Mouse (Mus musculus): Measurements from ENCODE around the gene Vps41. TPM values are rescaled to one million over a fixed set of nuclear protein-coding genes. Genes with fewer than 3 reads are reported as not detected.

Gene Vps41
- polyA plus RNA-seq, 1 experiment = 12.6 TPM

DNA sequence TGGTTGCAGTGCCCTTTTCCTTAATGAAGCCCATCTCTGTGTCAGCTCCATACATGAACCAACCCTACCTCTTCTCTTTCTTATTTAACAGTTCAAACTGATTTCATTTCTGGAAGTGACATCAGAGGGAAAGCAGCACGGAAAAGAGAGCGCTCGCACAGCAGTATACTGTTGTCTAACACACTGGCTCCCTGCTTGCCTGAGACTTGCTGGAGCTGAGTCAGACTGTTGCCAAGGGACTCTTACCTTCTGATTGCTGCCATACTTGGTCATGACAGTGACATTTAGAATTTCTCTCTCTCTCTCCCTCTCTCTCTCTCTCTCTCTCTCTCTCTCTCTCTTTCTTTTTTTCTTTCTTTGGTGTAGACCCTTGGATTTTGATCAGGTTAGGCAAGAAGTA, 142.3 kb downstream of the Vps41 start:
- Histone ChIP-seq H3K36me3 (ENCODE audit: control insufficient read depth, insufficient read depth) (peaks cover 3% of the 10 kb centered on the region), H3K4me3 (ENCODE audit: insufficient read depth, poor library complexity, severe bottlenecking) (no peak overlapping the region), H3ac (ENCODE audit: control insufficient read depth, insufficient read length, low read depth) (no peak overlapping the region), H3K27me3 (ENCODE audit: control insufficient read depth, insufficient read depth, insufficient read length) (no peaks in the 10 kb centered on the region), H3K79me3 (ENCODE audit: low read depth) (no peaks in the 10 kb centered on the region), H3K79me2 (ENCODE audit: control insufficient read depth, insufficient read depth) (no peaks in the 10 kb centered on the region)
- TF ChIP-seq MYOD1 (IDR thresholded peaks at IDR 0.05; ENCODE audit: control insufficient read depth, insufficient read length, low read depth) (no peak), FOSL1 (IDR thresholded peaks at IDR 0.05; ENCODE audit: insufficient read depth, low read length, poor library complexity, severe bottlenecking) (no peak), CEBPB (IDR thresholded peaks at IDR 0.05; ENCODE audit: low read depth) (no peak), CTCF (IDR thresholded peaks at IDR 0.05; ENCODE audit: control insufficient read depth, insufficient read depth, insufficient read length) (no peak), MAX (IDR thresholded peaks at IDR 0.05) (no peak), MYOG (IDR thresholded peaks at IDR 0.05; ENCODE audit: control insufficient read depth, extremely low read depth, insufficient read length) (no peak), USF1 (IDR thresholded peaks at IDR 0.05; ENCODE audit: low read depth) (no peak)

DNA sequence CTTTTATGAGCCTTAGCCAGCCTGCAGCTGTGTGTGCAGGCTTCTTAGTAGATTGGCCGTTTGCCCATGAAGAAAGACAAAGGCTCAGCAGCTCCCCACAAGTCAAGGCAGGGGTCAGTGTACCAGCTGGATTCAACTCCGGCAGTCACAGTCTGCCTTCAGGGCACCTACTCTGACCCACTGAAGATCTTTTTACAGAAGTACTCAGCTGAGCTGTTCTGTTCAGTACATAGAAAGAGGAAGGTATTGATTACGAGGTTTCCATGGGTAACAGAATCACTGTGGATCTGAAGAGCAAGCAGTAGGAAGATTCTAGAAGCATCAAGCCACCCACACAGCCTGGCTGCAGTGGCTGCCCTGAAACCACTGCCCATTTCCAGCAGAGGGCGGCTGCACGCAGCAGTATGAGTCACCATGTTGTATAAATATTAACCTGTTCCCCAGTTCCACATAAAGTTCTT, 151.0 kb downstream of the Vps41 start:
- TF ChIP-seq CTCF (IDR thresholded peaks at IDR 0.05; ENCODE audit: control insufficient read depth, insufficient read depth, insufficient read length) = peak; percentile 45
- no peak for TF ChIP-seq CEBPB (IDR thresholded peaks at IDR 0.05; ENCODE audit: low read depth)
- Histone ChIP-seq H3K36me3 (ENCODE audit: control insufficient read depth, insufficient read depth) (no peaks in the 10 kb centered on the region), H3K79me2 (ENCODE audit: control insufficient read depth, insufficient read depth) (no peaks in the 10 kb centered on the region), H3K27me3 (ENCODE audit: control insufficient read depth, insufficient read depth, insufficient read length) (no peaks in the 10 kb centered on the region), H3K79me3 (ENCODE audit: low read depth) (no peaks in the 10 kb centered on the region), H3K4me3 (ENCODE audit: insufficient read depth, poor library complexity, severe bottlenecking) (no peak overlapping the region), H3ac (ENCODE audit: control insufficient read depth, insufficient read length, low read depth) (no peak overlapping the region)

DNA sequence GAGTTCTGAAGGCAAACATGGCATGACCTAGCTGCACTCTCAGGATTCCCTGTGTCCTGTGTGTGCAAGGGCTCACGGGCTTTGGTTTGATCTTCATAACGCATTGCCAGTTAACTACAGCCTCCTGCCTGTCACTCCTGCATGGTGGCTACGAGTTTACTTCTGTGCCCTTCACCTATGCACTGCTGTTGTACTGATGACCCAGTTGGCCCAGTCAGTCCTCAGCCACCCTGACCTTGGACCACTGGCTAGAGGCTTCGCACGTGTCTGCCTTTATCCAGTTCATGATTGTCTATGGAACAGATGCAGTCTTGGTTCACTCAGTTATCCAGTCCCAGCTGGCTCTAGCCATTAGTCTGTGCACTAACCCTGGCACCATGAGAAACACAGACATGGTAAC, 151.7 kb downstream of the Vps41 start:
- Histone ChIP-seq H3K4me3 (ENCODE audit: insufficient read depth, poor library complexity, severe bottlenecking) (no peak overlapping the region), H3K36me3 (ENCODE audit: control insufficient read depth, insufficient read depth) (no peaks in the 10 kb centered on the region), H3K79me2 (ENCODE audit: control insufficient read depth, insufficient read depth) (no peaks in the 10 kb centered on the region), H3ac (ENCODE audit: control insufficient read depth, insufficient read length, low read depth) (no peak overlapping the region), H3K79me3 (ENCODE audit: low read depth) (no peaks in the 10 kb centered on the region), H3K27me3 (ENCODE audit: control insufficient read depth, insufficient read depth, insufficient read length) (no peaks in the 10 kb centered on the region)
- TF ChIP-seq MAX (IDR thresholded peaks at IDR 0.05) (no peak), MYOD1 (IDR thresholded peaks at IDR 0.05; ENCODE audit: control insufficient read depth, insufficient read length, low read depth) (no peak), CEBPB (IDR thresholded peaks at IDR 0.05; ENCODE audit: low read depth) (no peak), CTCF (IDR thresholded peaks at IDR 0.05; ENCODE audit: control insufficient read depth, insufficient read depth, insufficient read length) (no peak), MYOG (IDR thresholded peaks at IDR 0.05; ENCODE audit: control insufficient read depth, extremely low read depth, insufficient read length) (no peak), USF1 (IDR thresholded peaks at IDR 0.05; ENCODE audit: low read depth) (no peak), FOSL1 (IDR thresholded peaks at IDR 0.05; ENCODE audit: insufficient read depth, low read length, poor library complexity, severe bottlenecking) (no peak)

DNA sequence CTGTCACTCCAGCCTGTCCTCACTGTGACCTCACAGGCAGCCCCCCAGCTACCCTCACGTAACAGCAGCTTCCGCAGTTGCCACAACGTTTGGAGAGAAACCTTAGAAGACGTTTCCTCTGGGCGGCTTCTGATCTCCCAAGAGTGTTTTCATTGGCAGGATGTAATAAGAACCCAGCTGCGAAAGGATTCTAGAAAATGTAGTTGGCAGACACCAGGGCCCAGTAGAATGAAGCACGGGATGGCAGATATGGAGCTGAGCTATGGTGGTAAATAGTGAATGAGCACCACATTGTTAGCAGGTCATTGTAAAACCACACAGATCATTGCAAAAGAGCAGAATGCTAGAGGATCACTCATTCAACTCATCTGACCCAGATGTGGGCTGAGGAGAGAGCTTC, 158.2 kb downstream of the Vps41 start:
- Histone ChIP-seq H3ac (ENCODE audit: control insufficient read depth, insufficient read length, low read depth) (no peak overlapping the region), H3K79me2 (ENCODE audit: control insufficient read depth, insufficient read depth) (no peaks in the 10 kb centered on the region), H3K27me3 (ENCODE audit: control insufficient read depth, insufficient read depth, insufficient read length) (no peaks in the 10 kb centered on the region), H3K4me3 (ENCODE audit: insufficient read depth, poor library complexity, severe bottlenecking) (no peak overlapping the region), H3K79me3 (ENCODE audit: low read depth) (no peaks in the 10 kb centered on the region), H3K36me3 (ENCODE audit: control insufficient read depth, insufficient read depth) (no peaks in the 10 kb centered on the region)
- TF ChIP-seq CTCF (IDR thresholded peaks at IDR 0.05; ENCODE audit: control insufficient read depth, insufficient read depth, insufficient read length) (no peak), MYOG (IDR thresholded peaks at IDR 0.05; ENCODE audit: control insufficient read depth, extremely low read depth, insufficient read length) (no peak), FOSL1 (IDR thresholded peaks at IDR 0.05; ENCODE audit: insufficient read depth, low read length, poor library complexity, severe bottlenecking) (no peak), MAX (IDR thresholded peaks at IDR 0.05) (no peak), USF1 (IDR thresholded peaks at IDR 0.05; ENCODE audit: low read depth) (no peak), MYOD1 (IDR thresholded peaks at IDR 0.05; ENCODE audit: control insufficient read depth, insufficient read length, low read depth) (no peak), CEBPB (IDR thresholded peaks at IDR 0.05; ENCODE audit: low read depth) (no peak)

DNA sequence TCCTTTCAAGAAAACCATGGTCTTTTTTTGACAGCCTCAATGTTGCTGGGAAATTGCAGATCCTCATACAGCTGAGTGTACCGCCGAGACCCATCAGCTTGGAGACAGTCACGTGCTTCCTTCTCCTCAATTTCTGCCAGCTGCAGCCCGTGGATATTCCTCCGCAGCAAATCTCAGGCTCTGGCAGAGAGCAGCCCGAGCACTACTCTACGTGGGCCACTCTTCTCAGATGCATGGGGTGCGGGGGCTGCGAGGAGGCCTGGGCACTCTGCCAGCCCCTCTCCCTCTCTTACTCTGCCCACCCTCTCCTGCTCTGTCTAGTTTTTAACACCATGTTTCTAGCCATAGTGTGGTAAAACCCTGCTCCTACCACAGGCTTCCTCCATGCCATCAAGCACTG, 175.8 kb downstream of the Vps41 start:
- H3K27me3 ChIP-seq (ENCODE audit: control insufficient read depth, insufficient read depth, insufficient read length) = no peaks in the 10 kb centered on the region
- no peaks in the 10 kb centered on the region for H3K36me3 ChIP-seq (ENCODE audit: control insufficient read depth, insufficient read depth)
- no peak for TF ChIP-seq MAX (IDR thresholded peaks at IDR 0.05)
- TF ChIP-seq FOSL1 (IDR thresholded peaks at IDR 0.05; ENCODE audit: insufficient read depth, low read length, poor library complexity, severe bottlenecking) = no peak
- no peak for TF ChIP-seq CTCF (IDR thresholded peaks at IDR 0.05; ENCODE audit: control insufficient read depth, insufficient read depth, insufficient read length)
- no peak for TF ChIP-seq USF1 (IDR thresholded peaks at IDR 0.05; ENCODE audit: low read depth)
- TF ChIP-seq MYOG (IDR thresholded peaks at IDR 0.05; ENCODE audit: control insufficient read depth, extremely low read depth, insufficient read length) = no peak
- TF ChIP-seq CEBPB (IDR thresholded peaks at IDR 0.05; ENCODE audit: low read depth) = no peak
- no peak for TF ChIP-seq MYOD1 (IDR thresholded peaks at IDR 0.05; ENCODE audit: control insufficient read depth, insufficient read length, low read depth)
- H3K79me2 ChIP-seq (ENCODE audit: control insufficient read depth, insufficient read depth) = no peaks in the 10 kb centered on the region
- no peak overlapping the region for H3K4me3 ChIP-seq (ENCODE audit: insufficient read depth, poor library complexity, severe bottlenecking)
- H3K79me3 ChIP-seq (ENCODE audit: low read depth) = no peaks in the 10 kb centered on the region
- no peak overlapping the region for H3ac ChIP-seq (ENCODE audit: control insufficient read depth, insufficient read length, low read depth)

DNA sequence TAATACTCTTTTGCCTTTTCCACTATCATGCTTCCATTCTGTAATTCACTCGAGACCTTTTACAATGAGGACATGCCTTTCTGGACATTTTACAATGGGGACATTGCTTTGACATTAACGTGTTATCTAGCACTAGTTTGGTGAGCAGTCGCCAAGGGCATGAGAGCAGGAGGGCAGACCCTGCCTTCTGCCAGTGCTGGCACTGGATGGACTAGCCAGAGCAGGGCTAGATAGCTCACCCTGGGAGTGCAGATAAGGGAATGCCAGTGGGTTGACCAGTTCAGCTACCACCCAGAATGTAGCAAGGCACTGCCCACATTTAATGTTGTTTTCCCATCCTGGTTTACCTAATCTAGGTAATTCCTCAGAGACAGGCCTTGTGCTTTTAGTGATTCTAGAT, 179.7 kb downstream of the Vps41 start:
- no peak overlapping the region for H3ac ChIP-seq (ENCODE audit: control insufficient read depth, insufficient read length, low read depth)
- no peaks in the 10 kb centered on the region for H3K27me3 ChIP-seq (ENCODE audit: control insufficient read depth, insufficient read depth, insufficient read length)
- H3K79me3 ChIP-seq (ENCODE audit: low read depth) = no peaks in the 10 kb centered on the region
- H3K36me3 ChIP-seq (ENCODE audit: control insufficient read depth, insufficient read depth) = no peaks in the 10 kb centered on the region
- no peaks in the 10 kb centered on the region for H3K79me2 ChIP-seq (ENCODE audit: control insufficient read depth, insufficient read depth)
- no peak overlapping the region for H3K4me3 ChIP-seq (ENCODE audit: insufficient read depth, poor library complexity, severe bottlenecking)
- TF ChIP-seq MYOD1 (IDR thresholded peaks at IDR 0.05; ENCODE audit: control insufficient read depth, insufficient read length, low read depth) = no peak
- no peak for TF ChIP-seq MAX (IDR thresholded peaks at IDR 0.05)
- TF ChIP-seq USF1 (IDR thresholded peaks at IDR 0.05; ENCODE audit: low read depth) = no peak
- no peak for TF ChIP-seq CTCF (IDR thresholded peaks at IDR 0.05; ENCODE audit: control insufficient read depth, insufficient read depth, insufficient read length)
- no peak for TF ChIP-seq FOSL1 (IDR thresholded peaks at IDR 0.05; ENCODE audit: insufficient read depth, low read length, poor library complexity, severe bottlenecking)
- TF ChIP-seq CEBPB (IDR thresholded peaks at IDR 0.05; ENCODE audit: low read depth) = no peak
- TF ChIP-seq MYOG (IDR thresholded peaks at IDR 0.05; ENCODE audit: control insufficient read depth, extremely low read depth, insufficient read length) = no peak
